Mouse (Mus musculus) olfactory bulb, adult 2 months (tissue): ENCODE results near the gene Rab42.

Experiments
- CTCF ChIP-seq: fragments of 200-500 bp; IDR thresholded peaks from 2 replicates; pipeline ENCODE4 v1.5.1; 2012; ENCODE audit warnings: low read depth, mild to moderate bottlenecking, low read length, moderate library complexity; ENCODE audit not compliant: insufficient read depth
- POLR2A ChIP-seq: fragments of 200-500 bp; IDR thresholded peaks from 2 replicates; pipeline ENCODE4 v1.6.1; 2012; ENCODE audit warnings: mild to moderate bottlenecking, low read depth, low read length, moderate library complexity; ENCODE audit not compliant: insufficient read depth

GRCm38 (mm10) chr4:132341451-132341850, 38.3 kb upstream of the Rab42 start:
- TF ChIP-seq POLR2A, result no peak
- TF ChIP-seq CTCF, result no peak
